Mouse (Mus musculus) CH12.LX (cell line): ENCODE results near the gene Gna12. TPM values are rescaled to one million over a fixed set of nuclear protein-coding genes. Genes with fewer than 3 reads are reported as not detected.

Experiments used
- DNase-seq: peaks from one replicate; pipeline ENCODE4 v3.0.0-alpha.2; 2013; ENCODE audit errors: extremely low read depth
- H3K27ac ChIP-seq: 2 replicates; pipeline ENCODE4 v1.5.1; 2012; ENCODE audit warnings: low read depth, mild to moderate bottlenecking, control low read depth, moderate library complexity; ENCODE audit not compliant: insufficient read depth
- H3K27me3 ChIP-seq: replicated peaks from 2 replicates; pipeline ENCODE3; 2012; ENCODE audit warnings: inconsistent platforms
- H3K36me3 ChIP-seq, 2 experiments: replicated peaks in 1 of 2; 2 replicates each; pipeline versions ENCODE3 to v1.6.1; 2012; ENCODE audit warnings: inconsistent platforms in 1 of 2, low read length in 1 of 2, mild to moderate bottlenecking in 1 of 2, mixed read lengths in 1 of 2, moderate library complexity in 1 of 2; ENCODE audit not compliant: control insufficient read depth in 1 of 2, insufficient read depth in 1 of 2
- H3K4me1 ChIP-seq, 2 experiments: 2 replicates each; pipeline ENCODE4 v1.6.1; 2012; ENCODE audit warnings: inconsistent platforms in 1 of 2, moderate library complexity in 1 of 2; ENCODE audit not compliant: insufficient read depth in 2 of 2, control insufficient read depth in 1 of 2
- H3K4me2 ChIP-seq: 2 replicates; pipeline ENCODE4 v1.6.1; 2012; ENCODE audit warnings: low read depth, mild to moderate bottlenecking, control low read depth; ENCODE audit not compliant: poor library complexity, insufficient read depth, severe bottlenecking
- H3K4me3 ChIP-seq, 3 experiments: fragments of 150-350 bp in 1 of 3; sonication (generic) in 1 of 3; replicated peaks in 1 of 3; 2 replicates each; pipeline versions ENCODE3 to v1.5.1; 2011 to 2012; ENCODE audit warnings: low read depth in 2 of 3, low read length in 2 of 3, mild to moderate bottlenecking in 2 of 3, moderate library complexity in 2 of 3, control low read depth in 1 of 3, improper control_type of control experiment in 1 of 3, inconsistent platforms in 1 of 3, mixed read lengths in 1 of 3; ENCODE audit not compliant: poor library complexity in 1 of 3
- H3K79me2 ChIP-seq: replicated peaks from 2 replicates; pipeline ENCODE4 v1.6.1; 2012; ENCODE audit warnings: mild to moderate bottlenecking, moderate library complexity; ENCODE audit not compliant: control insufficient read depth, poor library complexity, insufficient read depth, severe bottlenecking; ENCODE audit errors: extremely low read depth
- H3K9ac ChIP-seq: 2 replicates; pipeline ENCODE4 v1.6.1; 2012; ENCODE audit warnings: low read depth, mild to moderate bottlenecking, control low read depth, moderate library complexity; ENCODE audit not compliant: insufficient read depth
- H3K9me3 ChIP-seq: replicated peaks from 2 replicates; pipeline ENCODE3; 2012; ENCODE audit warnings: low read length, inconsistent platforms, mixed read lengths
- BHLHE40 ChIP-seq: IDR thresholded peaks from 2 replicates; pipeline ENCODE4 v1.6.1; 2011; ENCODE audit warnings: mild to moderate bottlenecking, low read depth, low read length, improper control_type of control experiment
- CTCF ChIP-seq, 2 experiments: IDR thresholded peaks in 1 of 2; conservative IDR thresholded peaks in 1 of 2; 2 replicates each; pipeline ENCODE4 v1.5.1; 2011 to 2012; ENCODE audit warnings: low read depth in 2 of 2, low read length in 2 of 2, improper control_type of control experiment in 1 of 2, inconsistent platforms in 1 of 2, mild to moderate bottlenecking in 1 of 2, moderate library complexity in 1 of 2
- E2F4 ChIP-seq: IDR thresholded peaks from 2 replicates; pipeline ENCODE4 v1.6.1; 2011; ENCODE audit warnings: low read depth, low read length, improper control_type of control experiment; ENCODE audit not compliant: insufficient replicate concordance
- EP300 ChIP-seq: IDR thresholded peaks from 2 replicates; pipeline ENCODE4 v1.6.1; 2011; ENCODE audit warnings: low read length, improper control_type of control experiment
- ETS1 ChIP-seq: conservative IDR thresholded peaks from 2 replicates; pipeline ENCODE4 v1.6.1; 2012; ENCODE audit warnings: low read depth, mild to moderate bottlenecking, inconsistent platforms, low read length, improper control_type of control experiment, moderate library complexity
- JUND ChIP-seq: conservative IDR thresholded peaks from 2 replicates; pipeline ENCODE4 v1.6.1; 2011; ENCODE audit warnings: low read depth, low read length, improper control_type of control experiment
- KAT2A ChIP-seq: IDR thresholded peaks from 2 replicates; pipeline ENCODE4 v1.6.1; 2012; ENCODE audit warnings: low read length, improper control_type of control experiment, inconsistent platforms; ENCODE audit not compliant: insufficient replicate concordance
- MAFK ChIP-seq: IDR thresholded peaks from 2 replicates; pipeline ENCODE4 v1.6.1; 2011; ENCODE audit warnings: low read length, improper control_type of control experiment; ENCODE audit not compliant: insufficient replicate concordance
- MYC ChIP-seq: IDR thresholded peaks from 2 replicates; pipeline ENCODE4 v1.6.1; 2011; ENCODE audit warnings: low read depth, mild to moderate bottlenecking, improper control_type of control experiment, low read length
- PAX5 ChIP-seq: IDR thresholded peaks from 2 replicates; pipeline ENCODE4 v1.6.1; 2012; ENCODE audit warnings: low read length, inconsistent platforms, mixed read lengths
- POLR2AphosphoS2 ChIP-seq: IDR thresholded peaks from 2 replicates; pipeline ENCODE4 v1.6.1; 2011; ENCODE audit warnings: low read depth, low read length, improper control_type of control experiment
- RCOR1 ChIP-seq: conservative IDR thresholded peaks from 2 replicates; pipeline ENCODE4 v1.6.1; 2012; ENCODE audit warnings: low read depth, mild to moderate bottlenecking, inconsistent platforms, low read length, improper control_type of control experiment
- SIN3A ChIP-seq: IDR thresholded peaks from 2 replicates; pipeline ENCODE4 v1.6.1; 2012; ENCODE audit warnings: low read length, improper control_type of control experiment, inconsistent platforms
- SMC3 ChIP-seq: IDR thresholded peaks from 2 replicates; pipeline ENCODE4 v1.6.1; 2011; ENCODE audit warnings: low read depth, low read length, improper control_type of control experiment
- TBP ChIP-seq: conservative IDR thresholded peaks from 2 replicates; pipeline ENCODE4 v1.6.1; 2011; ENCODE audit warnings: low read depth, low read length, improper control_type of control experiment
- UBTF ChIP-seq: IDR thresholded peaks from 2 replicates; pipeline ENCODE4 v1.6.1; 2012; ENCODE audit warnings: low read depth, mild to moderate bottlenecking, inconsistent platforms, low read length, improper control_type of control experiment, moderate library complexity
- USF2 ChIP-seq: conservative IDR thresholded peaks from 2 replicates; pipeline ENCODE4 v1.6.1; 2011; ENCODE audit warnings: low read depth, low read length, improper control_type of control experiment
- ZNF384 ChIP-seq: IDR thresholded peaks from 2 replicates; pipeline ENCODE4 v1.6.1; 2012; ENCODE audit warnings: low read depth, low read length, improper control_type of control experiment, inconsistent platforms
- dilution Hi-C: fragments of 300-500 bp; cut with MboI; formaldehyde crosslinking; loops from 2 replicates; pipeline ENCODE4 v1.14.3; 2020; ENCODE audit warnings: low sequenced_read_pairs; ENCODE audit not compliant: extremely low pct_unique_long_range_greater_than_20kb, extremely low pct_ligation_motif_present
- in situ Hi-C: fragments of 300-500 bp; cut with MboI; formaldehyde crosslinking; loops from 3 replicates; pipeline ENCODE4 v1.14.3; 2019; ENCODE audit warnings: low sequenced_read_pairs, low pct_ligation_motif_present, low pct_unique_long_range_greater_than_20kb, mixed read lengths
- polyA plus RNA-seq: library from polyadenylated mRNA; unstranded; fragments of >175 nt; gene quantifications from 2 replicates; pipeline ENCODE4 v1.2.1, GENCODE M21; 2012; ENCODE audit warnings: low read depth; ENCODE audit not compliant: insufficient read length
- total RNA-seq, 2 experiments: library from RNA; depleted of rRNA; stranded (reverse); fragments of 300-350 nt in 1 of 2; fragments of >200 nt in 1 of 2; gene quantifications; 2 replicates each; pipeline ENCODE4 v1.2.3; 2012 to 2014

Gna12 gene
- total and polyA plus RNA-seq, 3 experiments, result 11.5 to 15.8 (median 15.4) TPM

DNA sequence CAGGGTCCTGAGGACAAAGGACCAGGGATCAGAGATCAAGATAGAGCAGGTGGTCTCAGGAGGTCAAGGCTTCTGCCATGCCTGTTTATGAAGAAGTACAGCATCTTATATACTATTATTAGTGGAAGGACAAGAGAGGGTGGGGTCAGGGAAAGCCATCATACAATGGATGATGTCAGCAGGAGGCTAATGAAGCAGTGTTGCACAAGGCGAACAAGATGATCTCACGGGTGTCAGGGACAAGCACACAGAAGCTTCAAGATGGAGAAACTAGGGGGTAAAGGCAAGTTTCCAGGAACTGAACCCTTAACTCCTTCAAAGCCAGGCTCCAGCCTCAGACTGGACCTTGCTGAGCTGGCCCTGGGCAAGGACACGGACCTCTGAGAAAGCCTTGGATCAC is 108.1 kb downstream of the Gna12 start:
- dilution Hi-C loops, result no loop called here
- no peak overlapping the region for H3K9ac ChIP-seq

GRCm38 (mm10) chr5:140720773-140721172 is 109.5 kb downstream of the Gna12 start:
- dilution Hi-C loops (no loop called here), in situ Hi-C loops (no loop called here)
- no peak for DNase-seq
- Histone ChIP-seq H3K9me3 (no peaks in the 10 kb centered on the region), H3K9ac (no peak overlapping the region), H3K27ac (no peak overlapping the region), H3K4me3 (no peak overlapping the region), H3K4me2 (no peak overlapping the region), H3K27me3 (no peaks in the 10 kb centered on the region), H3K79me2 (no peaks in the 10 kb centered on the region), H3K4me1 (no peaks in the 10 kb centered on the region), H3K36me3 (peaks cover 34 to 46% of the 10 kb centered on the region in 2 experiments)
- TF ChIP-seq POLR2AphosphoS2, result no peak
- no peak for TF ChIP-seq USF2
- TF ChIP-seq ZNF384, result no peak
- TF ChIP-seq PAX5, result no peak
- no peak for TF ChIP-seq MYC
- TF ChIP-seq JUND, result no peak
- no peak for TF ChIP-seq RCOR1
- no peak for TF ChIP-seq BHLHE40
- TF ChIP-seq TBP, result no peak
- TF ChIP-seq SIN3A, result no peak
- no peak for TF ChIP-seq CTCF (conservative IDR thresholded peaks at IDR 0.05 in 1 of 2, IDR thresholded peaks at IDR 0.05 in 1 of 2; ENCODE audit: low read depth in 2 of 2, low read length in 2 of 2)
- TF ChIP-seq E2F4, result no peak

More for the DNA sequence above, 108.1 kb downstream of the Gna12 start:
- no peak overlapping the region for H3K27ac ChIP-seq
- no peaks in the 10 kb centered on the region for H3K79me2 ChIP-seq
- H3K36me3 ChIP-seq, result peaks cover 21 to 32% of the 10 kb centered on the region in 2 experiments
- no peak overlapping the region for H3K4me3 ChIP-seq
- H3K4me2 ChIP-seq, result no peak overlapping the region
- no peaks in the 10 kb centered on the region for H3K9me3 ChIP-seq
- peaks cover 1% of the 10 kb centered on the region for H3K27me3 ChIP-seq
- DNase-seq, result no peak
- in situ Hi-C loops, result no loop called here
- TF ChIP-seq SMC3, result no peak
- TF ChIP-seq ETS1, result no peak
- TF ChIP-seq UBTF, result no peak
- no peak for TF ChIP-seq RCOR1
- TF ChIP-seq SIN3A, result no peak
- no peak for TF ChIP-seq EP300
- no peak for TF ChIP-seq KAT2A
- TF ChIP-seq MAFK, result no peak
- no peak for TF ChIP-seq BHLHE40
- H3K4me1 ChIP-seq, result no peaks in the 10 kb centered on the region
